12 mouse cellular contexts compared by ENCODE assay signal in genomic region chr15:103315979-103316776, GRCm38 (mm10). TPM values are rescaled to one million over a fixed set of nuclear protein-coding genes. Genes with fewer than 3 reads are reported as not detected.
A peak's percentile ranks its signal among the peaks of the same experiment; 100 is the strongest.
DNase-seq lines count a peak whose midpoint lies in the region; ATAC-seq and TF ChIP-seq lines count a peak whose summit lies in the region.
"Had no signal": no experiment of that assay in that cellular context is flagged by ENCODE, and none has a peak within 500 bp of the region (broad histone marks: within the 10 kb centered on the region; RNA-seq: fewer than 3 reads in every experiment).

No protein-coding gene starts in this region.

- no peak for TF ChIP-seq CTCF in liver, postnatal 0 days (IDR thresholded peaks at IDR 0.05; ENCODE audit: low read depth)

- H3K9me3 ChIP-seq in liver, postnatal 0 days (ENCODE audit: low read length), result no peaks in the 10 kb centered on the region
- no peaks in the 10 kb centered on the region for H3K9me3 ChIP-seq in liver, embryonic 12.5 days (replicated peaks)
- H3K9me3 ChIP-seq in limb, embryonic 14.5 days (ENCODE audit: control insufficient read depth, low read length), result no peaks in the 10 kb centered on the region
- H3K9me3 ChIP-seq: embryonic facial prominence, embryonic 12.5 days had no signal

- WGBS in liver, postnatal 0 days (ENCODE audit: insufficient replicate concordance), result 75% methylated on average over 10 of the region's 10 CpGs
- 81% methylated on average over 10 of the region's 10 CpGs for WGBS in liver, embryonic 12.5 days (ENCODE audit: insufficient replicate concordance)
- 67% methylated on average over 10 of the region's 10 CpGs for WGBS in limb, embryonic 14.5 days

- DNase-seq in adrenal gland, adult (ENCODE audit: inconsistent age in 2 of 2, low spot score in 1 of 2), result peak; percentile 31 to 55
- DNase-seq in adrenal gland, adult 8-10 months, result no peak
- peak; percentile 32 for DNase-seq in liver, postnatal 0 days
- DNase-seq in gastrocnemius, adult 8-10 months (ENCODE audit: low spot score in 2 of 2), result peak; percentile 80 to 83
- peak; percentile 50 for DNase-seq in limb, embryonic 14.5 days (ENCODE audit: low spot score)
- DNase-seq in layer of hippocampus, adult 11-12 months (ENCODE audit: low spot score), result no peak
- DNase-seq: kidney, postnatal 25 days had no signal

- no peak overlapping the region for H3K9ac ChIP-seq in liver, postnatal 0 days (replicated peaks)
- no peak overlapping the region for H3K9ac ChIP-seq in liver, embryonic 12.5 days
- no peak overlapping the region for H3K9ac ChIP-seq in limb, embryonic 14.5 days (ENCODE audit: low read depth, low read length, severe bottlenecking)
- H3K9ac ChIP-seq: embryonic facial prominence, embryonic 12.5 days; liver, embryonic 14.5 days had no signal

- H3K4me3 ChIP-seq in liver, postnatal 0 days (ENCODE audit: low read depth, low read length), result no peak overlapping the region
- H3K4me3 ChIP-seq in liver, embryonic 12.5 days, result no peak overlapping the region
- no peak overlapping the region for H3K4me3 ChIP-seq in limb, embryonic 14.5 days (replicated peaks; ENCODE audit: low read length)
- H3K4me3 ChIP-seq: embryonic facial prominence, embryonic 12.5 days had no signal

- no peaks in the 10 kb centered on the region for H3K27me3 ChIP-seq in liver, postnatal 0 days (ENCODE audit: insufficient read depth, low read length)
- no peaks in the 10 kb centered on the region for H3K27me3 ChIP-seq in liver, embryonic 12.5 days (replicated peaks)
- no peaks in the 10 kb centered on the region for H3K27me3 ChIP-seq in limb, embryonic 14.5 days (ENCODE audit: control insufficient read depth, insufficient read depth, low read length)
- H3K27me3 ChIP-seq: embryonic facial prominence, embryonic 12.5 days; Patski had no signal

- peak; percentile 20; the same call in 1 of the 2 replicates for ATAC-seq in liver, postnatal 0 days
- ATAC-seq in liver, embryonic 12.5 days, result no peak
- ATAC-seq in limb, embryonic 14.5 days (ENCODE audit: low FRiP score, low read depth), result no peak
- ATAC-seq in CD4-positive, CD25-positive, alpha-beta regulatory T cell, adult 4 months, result no peak

- H3K27ac ChIP-seq in liver, postnatal 0 days (ENCODE audit: low read depth), result no peak overlapping the region
- H3K27ac ChIP-seq in liver, embryonic 12.5 days, result no peak overlapping the region
- H3K27ac ChIP-seq in limb, embryonic 14.5 days (replicated peaks; ENCODE audit: low read depth, low read length), result no peak overlapping the region
- H3K27ac ChIP-seq: embryonic facial prominence, embryonic 12.5 days; liver, embryonic 14.5 days had no signal

- peaks cover 9% of the 10 kb centered on the region for H3K4me1 ChIP-seq in liver, postnatal 0 days (ENCODE audit: insufficient read depth)
- H3K4me1 ChIP-seq in liver, embryonic 12.5 days, result peaks cover 68% of the 10 kb centered on the region
- peaks cover 26% of the 10 kb centered on the region for H3K4me1 ChIP-seq in limb, embryonic 14.5 days (ENCODE audit: control insufficient read depth, insufficient read depth, low read length)

- TF ChIP-seq POLR2A in limb, embryonic 14.5 days (IDR thresholded peaks at IDR 0.05; ENCODE audit: borderline replicate concordance, extremely low read depth, insufficient read depth, insufficient read length), result no peak

- H3K4me2 ChIP-seq in liver, postnatal 0 days (ENCODE audit: low read depth, low read length), result no peak overlapping the region
- no peak overlapping the region for H3K4me2 ChIP-seq in liver, embryonic 12.5 days
- no peak overlapping the region for H3K4me2 ChIP-seq in limb, embryonic 14.5 days (replicated peaks; ENCODE audit: low read depth, low read length, severe bottlenecking)

- peaks cover 14% of the 10 kb centered on the region for H3K36me3 ChIP-seq in liver, postnatal 0 days (replicated peaks; ENCODE audit: insufficient read depth, low read length)
- peaks cover 50% of the 10 kb centered on the region for H3K36me3 ChIP-seq in liver, embryonic 12.5 days
- H3K36me3 ChIP-seq in limb, embryonic 14.5 days (ENCODE audit: control insufficient read depth, insufficient read depth, low read length), result peaks cover 50% of the 10 kb centered on the region

- TF ChIP-seq EP300 in liver, postnatal 0 days (IDR thresholded peaks at IDR 0.05; ENCODE audit: low read depth), result no peak

RNA-seq across cellular contexts. Expression of gene Gpr84, which starts 5.8 kb away (rescaled TPM):
- not detected for total RNA-seq in adrenal gland, adult 8-10 months (2022)
- 1.1 and 1.8 TPM in 2 replicates for polyA plus RNA-seq in liver, postnatal 0 days (2015; fragmentation: Nextera tagmentation; extraction: Ambion mirVana)
- polyA plus RNA-seq in liver, embryonic 12.5 days (2016; fragmentation: Nextera tagmentation; extraction: Ambion mirVana), result 0.75 and 0.78 TPM in 2 replicates
- not detected for total RNA-seq in gastrocnemius, adult 8-10 months (2022)
- polyA plus RNA-seq in limb, embryonic 14.5 days (2012; rRNA removed), result 0.34 and 0.53 TPM in 2 replicates
- polyA plus RNA-seq in limb, embryonic 14.5 days (2014; fragmentation: Nextera tagmentation; extraction: Ambion mirVana), result 0.23 and 0.51 TPM in 2 replicates
- not detected for polyA plus RNA-seq in CD4-positive, CD25-positive, alpha-beta regulatory T cell, adult 4 months (2017; shearing (Covaris generic))
- polyA plus RNA-seq: Patski had no signal

RNA-seq across cellular contexts. Expression of gene Zfp385a, which starts 23.7 kb away (rescaled TPM):
- total RNA-seq in adrenal gland, adult 8-10 months (2022), result 10 to 100 TPM; 13.4 to 21.9 (median 19.1) TPM
- polyA plus RNA-seq in liver, postnatal 0 days (2015; fragmentation: Nextera tagmentation; extraction: Ambion mirVana), result 10.1 TPM in 2 replicates
- 7.7 and 8.2 TPM in 2 replicates for polyA plus RNA-seq in liver, embryonic 12.5 days (2016; fragmentation: Nextera tagmentation; extraction: Ambion mirVana)
- total RNA-seq in gastrocnemius, adult 8-10 months (2022), result 1 to 10 TPM; 5.7 to 6.4 (median 5.9) TPM
- polyA plus RNA-seq in limb, embryonic 14.5 days (2012; rRNA removed), result 23.4 and 28.8 TPM in 2 replicates
- 16.4 and 19.1 TPM in 2 replicates for polyA plus RNA-seq in limb, embryonic 14.5 days (2014; fragmentation: Nextera tagmentation; extraction: Ambion mirVana)
- not detected for polyA plus RNA-seq in CD4-positive, CD25-positive, alpha-beta regulatory T cell, adult 4 months (2017; shearing (Covaris generic))

RNA-seq across cellular contexts. Expression of gene Copz1, which starts 43.7 kb away (rescaled TPM):
- total RNA-seq in adrenal gland, adult 8-10 months (2022), result 100 to 1,000 TPM; 156 to 167 (median 161) TPM
- 110 and 121 TPM in 2 replicates for polyA plus RNA-seq in liver, postnatal 0 days (2015; fragmentation: Nextera tagmentation; extraction: Ambion mirVana)
- 246 and 250 TPM in 2 replicates for polyA plus RNA-seq in liver, embryonic 12.5 days (2016; fragmentation: Nextera tagmentation; extraction: Ambion mirVana)
- 10 to 100 TPM; 34.7 to 39.4 (median 35.6) TPM for total RNA-seq in gastrocnemius, adult 8-10 months (2022)
- polyA plus RNA-seq in limb, embryonic 14.5 days (2012; rRNA removed), result 200 and 228 TPM in 2 replicates
- 292 and 298 TPM in 2 replicates for polyA plus RNA-seq in limb, embryonic 14.5 days (2014; fragmentation: Nextera tagmentation; extraction: Ambion mirVana)
- 100 to 1,000 TPM; 213 to 244 TPM for polyA plus RNA-seq in CD4-positive, CD25-positive, alpha-beta regulatory T cell, adult 4 months (2017; shearing (Covaris generic))

RNA-seq across cellular contexts. Expression of gene Itga5, which starts 50.4 kb away (rescaled TPM):
- total RNA-seq in adrenal gland, adult 8-10 months (2022), result 10 to 100 TPM; 29.5 to 36.7 (median 34.0) TPM
- 15.6 and 16.0 TPM in 2 replicates for polyA plus RNA-seq in liver, postnatal 0 days (2015; fragmentation: Nextera tagmentation; extraction: Ambion mirVana)
- 21.8 and 23.2 TPM in 2 replicates for polyA plus RNA-seq in liver, embryonic 12.5 days (2016; fragmentation: Nextera tagmentation; extraction: Ambion mirVana)
- 1 to 10 TPM; 4.0 to 4.9 (median 4.5) TPM for total RNA-seq in gastrocnemius, adult 8-10 months (2022)
- polyA plus RNA-seq in limb, embryonic 14.5 days (2012; rRNA removed), result 71.2 and 91.3 TPM in 2 replicates
- polyA plus RNA-seq in limb, embryonic 14.5 days (2014; fragmentation: Nextera tagmentation; extraction: Ambion mirVana), result 63.4 and 66.5 TPM in 2 replicates
- 1 to 10 TPM; 1.9 to 3.8 TPM for polyA plus RNA-seq in CD4-positive, CD25-positive, alpha-beta regulatory T cell, adult 4 months (2017; shearing (Covaris generic))

RNA-seq across cellular contexts. Expression of gene Nfe2, which starts 58.0 kb away (rescaled TPM):
- under 1 TPM in 3 of 4 experiments, not detected in 1; 0.24 to 0.44 (median 0.37) TPM for total RNA-seq in adrenal gland, adult 8-10 months (2022)
- 85.8 and 89.1 TPM in 2 replicates for polyA plus RNA-seq in liver, postnatal 0 days (2015; fragmentation: Nextera tagmentation; extraction: Ambion mirVana)
- 168 TPM in 2 replicates for polyA plus RNA-seq in liver, embryonic 12.5 days (2016; fragmentation: Nextera tagmentation; extraction: Ambion mirVana)
- total RNA-seq in gastrocnemius, adult 8-10 months (2022), result not detected
- polyA plus RNA-seq in limb, embryonic 14.5 days (2012; rRNA removed), result 1.5 and 3.4 TPM in 2 replicates
- 1.5 and 2.4 TPM in 2 replicates for polyA plus RNA-seq in limb, embryonic 14.5 days (2014; fragmentation: Nextera tagmentation; extraction: Ambion mirVana)
- polyA plus RNA-seq in CD4-positive, CD25-positive, alpha-beta regulatory T cell, adult 4 months (2017; shearing (Covaris generic)), result under 1 TPM; 0.34 to 0.84 TPM
- polyA plus RNA-seq: Patski had no signal

Comparison
In these comparisons a context has a peak if more than half of its experiments do, and no peak if none do; other contexts are left out.
1. DNase-seq: peak in adrenal gland, adult (2 of 2), liver, postnatal 0 days (single experiment), gastrocnemius, adult 8-10 months (2 of 2) and limb, embryonic 14.5 days (single experiment); none in adrenal gland, adult 8-10 months (single experiment) and layer of hippocampus, adult 11-12 months (single experiment).